Mouse (Mus musculus): Measurements from ENCODE around the gene Pibf1.

Pibf1 gene

GRCm38 (mm10) chr14:99265791-99266190 is 166.6 kb downstream of the Pibf1 start:
- DNase-seq (ENCODE audit: low read depth, low spot score): no peak

GRCm38 (mm10) chr14:99266749-99267148 is 167.5 kb downstream of the Pibf1 start:
- DNase-seq (ENCODE audit: low read depth, low spot score): no peak

DNA sequence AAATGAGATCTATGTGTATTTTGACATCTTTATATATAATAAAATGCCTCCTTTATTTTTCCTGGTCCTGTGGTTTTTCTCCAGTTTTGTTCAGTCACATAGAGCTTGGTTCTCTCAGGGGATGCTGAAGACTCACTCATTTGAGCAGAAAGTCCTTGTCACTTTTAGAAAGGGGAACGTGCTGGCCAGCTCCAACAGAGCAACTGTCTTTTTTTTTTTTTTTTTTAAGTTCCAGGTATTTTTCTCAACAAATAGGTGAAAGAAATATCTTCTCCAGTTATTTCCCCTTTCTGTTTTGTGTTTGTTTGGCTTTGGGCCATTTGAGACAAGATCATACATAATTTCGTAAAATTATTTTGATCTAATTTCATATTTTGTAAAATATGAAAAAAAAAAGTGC is 174.8 kb downstream of the Pibf1 start:
- no peak for DNase-seq (ENCODE audit: low read depth, low spot score)

- DNase-seq (ENCODE audit: low read depth, low spot score): no peak
Measured at GRCm38 (mm10) chr14:99275827-99276226, 176.6 kb downstream of the Pibf1 start.

- no peak for DNase-seq (ENCODE audit: low read depth, low spot score)
Measured at GRCm38 (mm10) chr14:99278312-99278711, 179.1 kb downstream of the Pibf1 start.

DNA sequence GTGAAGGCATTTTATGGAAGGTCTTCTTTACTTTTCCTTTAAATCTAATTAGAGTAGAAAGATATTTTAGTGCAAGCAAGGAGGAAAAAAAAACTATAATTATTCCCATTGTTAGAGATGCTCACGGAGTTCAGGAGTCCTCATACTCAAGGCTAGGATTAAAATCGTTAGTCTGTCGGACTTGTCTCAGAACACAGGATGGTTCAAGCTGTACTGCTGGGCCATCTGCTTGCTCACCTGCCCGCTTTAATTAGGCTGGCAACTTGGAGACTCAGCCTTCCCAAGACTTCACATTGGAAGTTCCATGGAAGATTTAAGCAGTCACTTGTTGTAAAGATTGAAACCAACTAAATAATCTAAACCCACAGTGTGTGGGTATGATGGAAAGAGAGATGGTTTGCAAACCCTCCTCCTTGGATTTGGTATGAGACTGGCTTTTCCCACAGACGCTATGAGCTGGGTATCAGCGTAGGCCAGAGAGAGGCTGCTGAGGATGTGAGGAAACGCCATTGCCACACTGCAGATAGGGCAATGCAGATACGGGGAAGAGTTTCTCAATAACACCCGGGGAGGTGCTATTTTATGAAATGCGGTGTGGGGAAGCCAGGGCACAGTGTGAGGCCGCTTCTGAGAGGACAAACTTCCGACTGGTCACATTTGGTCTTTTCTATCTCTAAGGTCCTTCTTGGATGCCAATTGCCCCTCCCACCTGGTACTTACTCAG is 179.7 kb downstream of the Pibf1 start:
- no peak for DNase-seq (ENCODE audit: low read depth, low spot score)

GRCm38 (mm10) chr14:99280399-99280798 is 181.2 kb downstream of the Pibf1 start:
- DNase-seq (ENCODE audit: low read depth, low spot score): no peak

- DNase-seq (ENCODE audit: low read depth, low spot score): no peak
Measured at GRCm38 (mm10) chr14:99280825-99281433, 181.7 kb downstream of the Pibf1 start.

DNA sequence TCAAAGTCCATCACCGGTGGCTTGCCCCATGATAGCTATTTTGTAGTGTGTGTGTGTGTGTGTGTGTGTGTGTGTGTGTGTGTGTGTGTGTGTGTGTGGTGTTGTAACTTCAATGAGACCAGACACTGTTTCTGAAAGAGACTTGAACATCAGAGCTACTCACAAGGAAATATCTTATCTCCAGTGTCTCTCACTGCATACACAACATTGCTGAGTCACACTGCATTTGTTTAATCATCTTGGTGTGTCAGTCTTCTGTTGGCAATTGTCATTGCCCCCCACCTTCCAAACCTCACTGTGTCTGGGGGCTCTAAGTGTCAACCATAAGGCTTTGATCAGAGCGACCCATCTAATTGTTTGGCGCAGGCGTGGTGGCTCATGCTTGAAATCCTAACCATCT is 186.3 kb downstream of the Pibf1 start:
- DNase-seq (ENCODE audit: low read depth, low spot score): no peak

DNA sequence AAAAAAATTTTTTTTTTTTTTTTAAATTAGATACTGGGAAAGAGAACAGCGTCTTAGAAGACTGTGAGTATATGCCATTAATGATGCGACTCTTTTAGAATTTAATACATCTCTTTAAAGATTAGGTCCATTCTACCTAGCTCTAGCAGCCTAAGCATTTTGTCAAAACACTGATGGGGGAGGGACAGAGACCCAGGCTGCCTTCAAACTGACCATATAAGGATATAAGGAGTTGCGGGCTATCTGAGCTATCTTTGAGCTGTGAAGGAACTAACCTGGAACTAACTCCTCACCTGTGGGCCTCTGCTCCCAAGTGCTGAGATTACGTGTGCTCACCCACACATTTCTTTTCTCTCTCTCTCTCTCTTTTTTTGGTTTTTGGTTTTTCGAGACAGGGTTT is 193.0 kb downstream of the Pibf1 start:
- DNase-seq (ENCODE audit: low read depth, low spot score): no peak

- no peak for DNase-seq (ENCODE audit: low read depth, low spot score)
Measured at GRCm38 (mm10) chr14:99294424-99294823, 195.2 kb downstream of the Pibf1 start.

- no peak for DNase-seq (ENCODE audit: low read depth, low spot score)
Measured at GRCm38 (mm10) chr14:99295606-99296341, 196.6 kb downstream of the Pibf1 start.

DNA sequence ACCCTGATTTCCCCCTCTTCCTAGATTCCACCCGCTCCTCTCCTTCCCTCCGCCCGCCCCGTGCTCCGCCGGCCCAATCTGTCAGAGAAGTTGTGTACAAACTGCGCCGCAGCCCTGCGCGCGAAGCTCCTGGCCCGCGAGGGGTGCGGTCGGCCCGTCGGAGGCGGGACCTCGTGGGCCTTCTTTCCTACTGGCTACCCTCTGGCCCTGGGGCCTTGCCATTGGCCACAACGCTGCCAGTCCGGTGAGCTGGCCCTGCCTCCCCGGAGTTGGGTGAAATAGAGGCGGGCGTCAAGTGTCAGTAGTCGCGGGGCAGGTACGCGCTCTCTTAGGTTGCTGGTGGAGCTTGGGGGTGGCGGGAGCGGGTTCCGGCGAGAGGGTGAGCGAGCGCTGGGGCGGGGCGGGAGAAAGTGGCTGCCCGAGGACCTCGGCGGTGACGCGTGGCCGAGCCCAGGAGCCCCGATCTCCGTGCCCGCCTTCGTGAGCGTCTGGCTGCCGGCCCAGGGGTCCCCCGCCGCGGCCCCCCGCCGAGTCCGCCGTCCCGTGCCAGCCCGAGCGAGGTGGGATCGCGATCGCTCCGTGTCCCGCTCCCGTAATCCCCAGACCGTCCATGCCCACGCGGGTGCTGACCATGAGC is 199.3 kb downstream of the Pibf1 start, which contains the start of gene Klf5:
TSS of gene Klf5 (plus strand) at position 307 of the 637 bp plus-strand sequence.
- DNase-seq (ENCODE audit: low read depth, low spot score): peak; percentile 91

GRCm38 (mm10) chr14:99299022-99299481 is 199.8 kb downstream of the Pibf1 start:
- DNase-seq (ENCODE audit: low read depth, low spot score): peak; percentile 26

DNA sequence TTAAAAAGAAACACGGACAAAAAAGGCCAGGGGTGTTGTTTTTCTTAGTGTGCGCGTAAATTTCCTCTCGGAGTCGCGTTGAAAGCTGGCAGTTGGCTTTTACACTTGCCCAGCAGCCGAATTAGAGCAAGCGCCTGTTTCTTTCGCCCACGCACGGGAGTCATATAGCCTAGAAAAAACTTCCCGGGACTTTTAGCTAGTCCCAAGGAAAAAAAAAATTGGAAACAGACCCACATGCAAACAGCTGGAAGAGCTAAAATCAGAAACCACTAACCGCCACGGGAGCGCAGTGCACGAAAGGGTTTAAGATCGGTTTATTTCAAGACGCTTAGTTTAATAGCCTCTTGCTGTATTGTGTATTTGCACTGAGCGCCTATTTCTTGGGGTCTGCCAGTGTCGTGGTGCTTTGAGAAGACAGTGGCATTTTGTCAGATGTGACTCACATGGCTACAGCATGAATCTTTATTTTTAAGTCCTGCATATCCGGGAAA is 200.5 kb downstream of the Pibf1 start:
- DNase-seq (ENCODE audit: low read depth, low spot score): peak; percentile 52

DNA sequence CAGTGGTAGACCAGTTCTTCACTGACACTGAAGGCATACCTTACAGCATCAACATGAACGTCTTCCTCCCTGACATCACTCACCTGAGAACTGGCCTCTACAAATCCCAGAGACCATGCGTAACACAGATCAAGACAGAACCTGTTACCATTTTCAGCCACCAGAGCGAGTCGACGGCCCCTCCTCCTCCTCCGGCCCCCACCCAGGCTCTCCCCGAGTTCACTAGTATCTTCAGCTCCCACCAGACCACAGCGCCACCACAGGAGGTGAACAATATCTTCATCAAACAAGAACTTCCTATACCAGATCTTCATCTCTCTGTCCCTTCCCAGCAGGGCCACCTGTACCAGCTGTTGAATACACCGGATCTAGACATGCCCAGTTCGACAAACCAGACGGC is 202.2 kb downstream of the Pibf1 start:
- DNase-seq (ENCODE audit: low read depth, low spot score): no peak
